Mouse (Mus musculus) adrenal gland, adult 18-20 months (tissue): ENCODE data around the gene Zfyve9. TPM values are rescaled to one million over a fixed set of nuclear protein-coding genes. Genes with fewer than 3 reads are reported as not detected.

Experiments used
- DNase-seq, 2 experiments: peaks; one replicate each; pipeline ENCODE4 v3.0.0; 2021 to 2022; ENCODE audit warnings: low spot score in 2 of 2
- long read RNA-seq, 2 experiments: library from polyadenylated mRNA; stranded (forward); transcript quantifications; one replicate each; pipeline ENCODE4 v2.0.0; 2021
- total RNA-seq, 2 experiments: library from RNA; stranded (reverse); gene quantifications; 1 replicate in 1 of 2; 2 replicates in 1 of 2; pipeline ENCODE4 v1.2.3; 2021

Gene Zfyve9
- total RNA-seq = 10 to 100 TPM; 22.3 to 26.9 TPM
- long read RNA-seq, experiment 1, partial matches to known transcripts = 1 of 2 reads
- long read RNA-seq, experiment 1, other reads (novel, unspliced or antisense) = 1 of 2 reads
- long read RNA-seq, experiment 2, partial matches to known transcripts = 8 of 13 reads
- long read RNA-seq, experiment 2, other reads (novel, unspliced or antisense) = 5 of 13 reads

- DNase-seq = peak; percentile 89
Observed at GRCm38 (mm10) chr4:108780057-108780863, at the start of gene Zfyve9. Gene Zfyve9, minus strand, starts transcription at chr4:108780798.

DNA sequence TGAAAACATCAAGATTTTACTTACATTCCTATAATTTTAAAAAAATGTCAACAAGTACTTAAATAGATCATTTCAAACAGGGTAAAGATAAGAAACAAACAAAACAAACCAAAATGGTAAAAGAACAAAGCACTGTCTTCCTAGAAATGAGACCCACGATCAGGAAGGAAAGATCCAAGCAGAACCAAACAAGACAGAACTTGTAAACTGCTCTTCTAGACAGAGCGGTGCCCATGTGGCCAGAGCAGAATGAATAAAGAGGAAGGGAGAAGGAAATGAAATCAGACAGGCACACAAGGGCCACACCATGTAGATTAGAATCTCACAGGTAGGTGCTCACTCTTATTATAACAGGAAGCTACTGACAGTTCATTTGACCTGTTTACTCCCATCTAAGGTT lies 46.0 kb upstream of the Zfyve9 start:
- DNase-seq = no peak

- no peak for DNase-seq
Observed at GRCm38 (mm10) chr4:108826096-108826495, 45.5 kb upstream of the Zfyve9 start.

- no peak for DNase-seq
Observed at GRCm38 (mm10) chr4:108825677-108826076, 45.1 kb upstream of the Zfyve9 start.

DNA sequence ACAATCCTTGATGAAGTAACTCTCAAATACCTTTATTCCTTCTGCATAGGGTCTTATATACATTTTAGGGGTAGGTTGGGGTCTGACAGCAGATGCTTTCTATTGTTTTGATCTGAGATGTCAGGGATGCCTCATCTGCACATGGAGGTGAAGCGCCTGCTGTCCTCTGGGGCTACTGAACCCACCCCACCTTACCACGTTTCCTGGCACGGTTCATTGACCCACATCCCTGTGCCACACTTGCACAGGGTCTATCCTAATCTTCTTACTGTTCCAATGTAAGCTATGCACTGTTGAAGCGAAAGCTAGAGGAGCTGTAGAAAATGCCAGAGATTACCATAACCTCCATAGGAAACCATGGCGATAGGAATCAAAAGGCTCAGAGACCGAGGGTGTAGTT lies 31.0 kb upstream of the Zfyve9 start:
- no peak for DNase-seq

DNA sequence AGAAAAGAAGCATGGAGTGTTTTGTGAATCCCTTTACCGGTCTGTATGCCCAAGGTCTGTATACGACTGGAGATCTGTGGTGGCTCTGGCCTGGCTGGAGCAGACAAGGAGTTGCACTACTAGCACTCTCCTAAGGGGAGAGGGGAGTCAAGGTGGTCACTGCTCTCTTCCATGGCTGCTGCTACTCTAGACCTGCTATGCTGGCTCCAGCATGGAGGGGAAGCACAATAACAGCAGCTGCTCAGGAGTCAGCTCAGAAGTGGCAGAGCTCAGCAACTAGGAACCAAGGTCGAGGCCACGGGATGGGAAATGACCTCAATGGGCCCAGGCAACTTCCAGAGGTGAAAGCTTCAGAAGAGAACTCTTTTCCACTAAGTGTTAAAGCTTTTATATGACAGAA lies 30.5 kb upstream of the Zfyve9 start:
- no peak for DNase-seq

DNA sequence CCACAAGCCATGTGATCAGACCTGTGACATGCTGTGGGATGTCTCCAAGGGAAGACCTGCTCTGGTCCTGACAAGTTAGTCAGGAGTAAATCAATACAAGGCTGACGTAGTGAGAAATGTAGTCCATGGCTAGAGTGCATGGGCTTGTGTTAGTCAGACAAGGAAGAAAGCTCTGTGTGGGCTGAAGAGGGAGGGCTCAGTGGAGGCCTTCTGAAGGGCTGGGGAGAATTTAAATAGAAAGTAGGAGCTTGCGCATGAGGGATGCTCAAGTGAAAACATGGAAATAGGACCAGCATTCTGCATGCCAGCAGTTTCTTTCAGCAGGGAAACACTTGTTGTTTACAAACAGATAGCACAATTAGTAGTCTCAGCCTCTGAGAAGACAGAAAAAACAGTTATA lies 22.9 kb upstream of the Zfyve9 start:
- no peak for DNase-seq

DNA sequence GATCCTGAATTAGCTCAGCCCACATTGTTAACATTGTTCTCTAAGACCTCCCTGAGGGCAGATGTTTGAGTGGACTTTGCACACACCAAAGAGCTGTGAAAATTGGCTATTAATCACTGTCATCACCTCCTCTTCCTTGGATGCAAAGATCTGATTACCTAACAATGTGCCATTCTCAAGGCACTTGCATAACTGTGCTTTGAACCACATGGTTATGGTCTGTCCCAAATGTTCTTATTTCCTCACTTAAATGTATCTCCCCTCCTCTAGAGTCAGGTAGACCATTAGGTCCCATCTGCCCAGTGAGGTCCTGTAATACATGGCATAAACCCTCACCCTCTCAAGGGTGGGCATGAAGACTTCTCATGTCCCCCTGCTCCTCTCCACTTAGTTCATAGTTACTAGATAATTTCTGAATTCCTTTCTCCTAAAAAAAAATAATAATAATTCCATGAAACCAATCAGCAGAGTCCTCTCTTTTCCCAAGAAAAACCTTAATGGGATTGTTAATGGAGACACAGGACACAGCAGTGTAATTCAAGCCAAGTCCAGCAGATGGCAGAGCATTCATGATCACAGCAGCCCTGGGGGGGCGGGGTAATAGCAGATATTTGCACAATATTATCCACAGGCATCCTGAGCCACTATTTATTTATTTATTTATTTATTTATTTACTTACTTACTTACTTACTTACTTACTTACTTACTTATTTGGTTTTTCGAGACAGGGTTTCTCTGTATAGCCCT lies 17.7 kb upstream of the Zfyve9 start:
- DNase-seq = peak; percentile 70 to 78

- no peak for DNase-seq
Observed at GRCm38 (mm10) chr4:108796701-108797100, 16.1 kb upstream of the Zfyve9 start.

GRCm38 (mm10) chr4:108793941-108794340 lies 13.3 kb upstream of the Zfyve9 start:
- no peak for DNase-seq

DNA sequence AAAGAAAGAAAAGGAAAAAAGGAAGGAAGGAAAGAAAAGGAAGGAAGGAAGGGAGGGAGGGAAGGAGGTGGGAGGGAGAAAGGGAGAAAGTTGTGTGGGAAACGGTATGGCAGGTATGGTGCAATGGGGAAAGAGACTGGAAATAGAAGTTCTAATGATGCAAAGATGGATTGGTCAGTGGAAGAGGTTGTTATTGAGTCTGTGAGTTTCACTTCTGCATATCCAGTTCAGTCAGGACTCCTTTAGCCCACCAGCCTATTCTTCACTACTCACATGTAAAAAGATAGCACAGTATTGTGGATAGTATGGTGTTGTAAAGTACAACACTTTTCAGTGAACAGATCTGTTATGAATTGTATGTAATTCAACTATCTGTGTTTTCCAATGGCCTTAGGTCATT lies 9.9 kb upstream of the Zfyve9 start:
- DNase-seq = no peak

DNA sequence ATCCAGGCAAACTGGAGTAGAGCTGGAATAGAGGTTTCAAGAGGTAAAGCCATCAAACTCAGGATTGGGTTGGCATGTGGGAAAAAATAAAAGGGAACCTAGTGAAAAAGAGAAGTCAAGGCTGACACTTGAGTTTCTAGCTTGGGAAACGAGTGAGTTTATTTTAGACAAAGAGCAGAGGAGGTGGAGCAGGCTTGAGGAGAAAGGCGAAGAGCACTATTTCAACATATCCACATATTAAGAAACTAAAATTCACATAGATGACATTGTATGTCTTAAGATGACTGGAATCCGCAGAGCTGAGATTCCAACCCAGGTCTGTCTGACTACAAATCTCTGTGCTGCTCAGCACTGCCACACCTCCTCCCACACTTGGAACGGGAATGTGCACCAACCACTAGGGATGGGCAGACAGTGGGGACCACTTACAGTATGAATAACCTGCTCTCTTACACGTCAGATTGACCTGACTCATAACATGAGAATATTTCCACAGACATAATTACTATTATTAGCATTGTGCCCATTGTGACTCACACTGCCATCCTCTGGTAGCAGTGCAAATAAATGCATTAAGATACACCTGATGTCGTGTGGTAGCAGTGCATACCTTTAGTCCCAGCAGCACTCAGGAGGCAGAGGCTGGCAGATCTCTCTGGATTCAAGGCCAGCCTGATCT lies 8.8 kb upstream of the Zfyve9 start:
- no peak for DNase-seq

DNA sequence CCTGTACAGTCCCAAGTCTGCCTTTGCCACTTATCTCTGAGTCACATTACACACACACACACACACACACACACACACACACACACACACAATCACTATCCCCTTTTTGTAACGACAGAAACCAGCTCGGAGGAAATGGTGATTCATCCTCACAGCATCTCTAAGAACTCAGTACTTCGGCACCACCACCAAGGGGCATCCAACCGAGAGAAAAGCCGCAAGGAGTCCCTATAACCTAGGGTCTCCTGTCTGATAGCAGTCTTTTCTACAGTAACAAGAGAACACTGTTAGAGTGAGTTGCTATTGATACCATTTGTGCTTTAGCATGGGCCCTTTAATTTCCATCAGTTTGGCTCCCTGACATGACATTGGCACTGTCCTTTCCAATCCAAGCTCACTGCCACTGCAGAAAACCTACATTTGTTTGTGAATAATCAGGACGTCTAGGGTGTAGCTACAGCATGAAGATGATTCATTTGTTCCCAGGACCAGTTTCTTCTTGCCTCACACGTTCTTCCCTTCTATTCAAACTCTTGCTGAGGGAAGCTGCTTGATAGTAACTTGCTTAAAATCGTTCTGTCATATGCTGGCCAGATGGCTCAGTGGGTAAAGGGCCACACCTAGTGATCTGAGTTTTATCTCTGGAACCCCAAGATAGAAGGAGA lies 2.0 kb upstream of the Zfyve9 start:
- peak in 1 of 2 experiments; percentile 22 for DNase-seq

- no peak for DNase-seq
Observed at GRCm38 (mm10) chr4:108781596-108781995, 998 bp upstream of the Zfyve9 start.

DNA sequence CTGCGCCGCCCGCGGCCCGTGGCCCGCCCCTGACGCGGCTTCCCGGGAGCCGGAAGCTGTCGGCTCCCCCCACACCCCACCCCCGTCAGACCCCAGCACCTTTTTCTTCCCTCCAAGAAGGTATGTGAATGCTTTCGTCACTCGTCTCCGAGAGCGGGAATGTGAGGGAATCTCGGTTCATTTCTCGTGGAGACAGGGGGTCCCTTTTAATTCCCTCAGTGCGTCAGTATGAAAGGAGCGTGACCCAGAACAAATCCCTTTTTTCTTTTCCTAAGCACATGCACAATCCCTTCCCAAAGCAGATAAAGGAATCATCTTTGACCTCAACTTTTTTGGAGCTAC lies 237 bp upstream of the Zfyve9 start:
- DNase-seq = no peak

GRCm38 (mm10) chr4:108779763-108780056 lies 888 bp downstream of the Zfyve9 start:
- DNase-seq = no peak

- no peak for DNase-seq
Observed at GRCm38 (mm10) chr4:108768527-108768926, 12.1 kb downstream of the Zfyve9 start.

GRCm38 (mm10) chr4:108759583-108759982 lies 21.0 kb downstream of the Zfyve9 start:
- DNase-seq = no peak

GRCm38 (mm10) chr4:108746160-108746873 lies 34.3 kb downstream of the Zfyve9 start:
- no peak for DNase-seq

GRCm38 (mm10) chr4:108731582-108731981 lies 49.0 kb downstream of the Zfyve9 start:
- DNase-seq = no peak

DNA sequence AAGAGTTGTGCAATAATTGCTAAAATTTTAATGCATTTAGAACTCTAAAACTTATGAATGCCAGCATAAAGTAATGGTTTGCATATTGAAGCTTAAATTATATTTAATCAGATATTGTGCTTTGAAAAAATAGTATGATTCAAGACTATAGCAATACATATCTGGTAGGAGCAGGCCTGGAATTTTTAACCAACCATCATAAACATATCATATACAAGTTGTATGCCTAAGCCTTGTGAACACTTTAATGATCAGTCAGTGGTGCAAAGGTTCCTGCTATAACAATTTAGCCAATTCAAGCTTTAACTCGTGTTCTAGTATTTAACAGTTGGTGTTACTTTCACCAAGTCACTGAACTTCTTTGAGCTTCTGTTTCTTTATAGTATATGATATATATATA lies 50.1 kb downstream of the Zfyve9 start:
- no peak for DNase-seq
